Mouse (Mus musculus) heart, postnatal 4 days (tissue): Measurements from ENCODE around the gene Ogfr. TPM values are rescaled to one million over a fixed set of nuclear protein-coding genes. Genes with fewer than 3 reads are reported as not detected.
A peak's percentile ranks its signal among the peaks of the same experiment; 100 is the strongest.

Source experiments
- DNase-seq: peaks from one replicate; pipeline ENCODE4 v3.0.0; 2021
- total RNA-seq, 2 experiments: library from RNA; stranded (reverse); gene quantifications; 2 replicates each; pipeline ENCODE4 v1.2.3; 2021

Gene Ogfr
- total RNA-seq: 10 to 100 TPM; 49.6 to 51.8 TPM

DNA sequence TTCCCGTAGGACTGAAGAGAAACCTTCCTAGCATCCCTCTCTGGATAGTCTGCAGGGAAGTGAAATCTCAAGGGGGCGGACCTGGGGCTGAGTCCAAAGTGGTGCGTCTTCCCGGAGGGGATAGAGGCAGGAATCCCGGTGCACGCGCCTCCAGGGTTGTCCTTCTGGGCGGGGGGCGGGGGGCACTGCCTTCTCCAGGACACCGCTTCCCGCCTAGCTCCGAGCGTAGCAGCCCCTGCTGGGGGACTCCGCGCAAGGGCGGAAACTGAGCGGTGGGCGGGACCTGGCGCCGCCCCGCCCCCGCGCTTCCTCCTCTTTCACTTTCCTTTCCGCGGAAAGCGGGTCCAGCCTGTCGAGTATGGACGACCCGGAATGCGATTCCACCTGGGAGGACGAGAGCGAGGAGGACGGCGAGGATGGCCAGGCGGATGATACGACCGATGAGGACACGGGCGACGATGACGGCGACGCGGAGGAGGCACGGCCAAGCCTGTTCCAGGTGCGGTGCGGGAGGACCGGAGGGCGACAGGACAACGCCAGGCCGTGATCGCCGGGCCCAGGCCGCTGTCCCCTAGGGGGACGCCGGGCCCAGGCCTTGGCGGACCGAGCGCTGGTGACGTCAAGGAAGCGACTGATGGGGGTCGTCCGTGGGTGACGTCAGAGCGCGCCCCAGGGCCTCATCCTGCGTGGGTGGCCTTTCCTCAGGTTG is at the start of gene Ogfr:
Gene Ogfr (plus strand): TSS at position 123 of the 709 bp plus-strand sequence.
- peak; percentile 88 for DNase-seq

DNA sequence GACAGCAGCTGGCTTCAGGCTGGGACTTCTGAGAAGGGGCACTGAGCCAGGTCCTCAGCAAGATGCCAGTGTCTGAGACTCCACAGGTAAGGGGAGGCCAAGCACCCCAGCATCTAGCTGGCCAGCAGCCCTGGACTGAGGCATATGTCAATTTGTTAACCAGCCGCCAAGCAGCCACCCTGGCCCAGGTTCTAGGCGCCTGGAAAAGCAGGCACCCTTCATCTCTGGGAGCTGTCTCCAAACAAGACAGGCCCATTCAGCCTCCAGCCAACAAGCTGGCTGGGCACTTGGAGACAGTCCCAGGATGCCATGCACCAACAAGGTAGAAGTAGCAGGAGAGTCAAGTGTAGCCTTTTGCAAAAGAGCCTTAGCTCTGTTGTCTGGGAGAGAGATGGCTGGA is 45.4 kb upstream of the Ogfr start:
- no peak for DNase-seq

GRCm38 (mm10) chr2:180545046-180545445 is 44.0 kb upstream of the Ogfr start:
- DNase-seq: no peak

DNA sequence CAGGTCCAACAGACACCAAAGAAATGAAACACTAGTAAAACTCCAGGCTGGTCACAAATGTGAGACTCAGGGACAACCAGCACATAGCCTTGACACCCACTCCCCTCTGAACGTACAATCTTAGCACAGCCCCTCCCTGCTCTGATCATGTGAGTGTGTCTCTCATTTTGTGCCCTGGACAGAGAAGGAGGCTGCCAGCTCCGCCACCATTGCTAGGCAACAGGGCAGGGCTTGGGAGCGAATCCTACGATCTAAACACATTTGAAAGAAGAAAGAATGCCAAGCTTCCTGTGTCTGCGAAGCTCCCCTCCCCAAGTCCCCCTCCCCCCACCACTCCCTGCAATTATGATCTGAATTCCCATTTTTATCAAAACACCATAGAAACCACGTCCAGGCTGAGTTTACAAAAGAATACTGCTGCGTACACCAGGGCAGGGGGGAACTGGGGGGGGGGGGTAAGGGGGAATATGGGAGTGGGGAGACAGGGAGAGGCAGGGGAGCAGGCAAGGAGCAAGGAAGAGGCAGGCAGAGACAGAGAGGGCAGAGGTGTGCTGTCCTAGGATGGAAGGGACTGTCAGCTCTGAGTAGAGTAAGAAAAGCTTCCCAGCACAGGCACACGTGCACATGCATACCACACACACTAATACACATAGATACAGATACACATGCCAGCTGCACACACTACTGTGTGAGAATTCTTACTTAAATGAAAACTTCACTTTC is 41.5 kb upstream of the Ogfr start:
- no peak for DNase-seq

DNA sequence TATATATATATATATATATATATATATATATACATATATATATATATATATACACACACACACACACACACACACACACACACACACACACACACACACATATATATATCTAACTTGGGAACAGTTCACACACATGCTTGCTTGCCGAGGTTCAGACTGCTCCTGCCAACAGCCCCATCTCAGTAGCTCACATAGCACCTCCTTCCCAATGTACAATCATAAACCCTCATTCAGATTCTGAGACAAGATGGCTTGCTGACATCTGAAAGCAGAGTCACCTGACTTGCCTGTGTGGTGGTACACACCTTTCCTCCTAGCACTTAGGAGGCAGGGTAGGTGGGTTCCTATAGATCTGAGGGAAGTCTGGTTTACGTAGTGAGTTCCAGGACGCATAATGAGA is 36.7 kb upstream of the Ogfr start:
- no peak for DNase-seq

DNA sequence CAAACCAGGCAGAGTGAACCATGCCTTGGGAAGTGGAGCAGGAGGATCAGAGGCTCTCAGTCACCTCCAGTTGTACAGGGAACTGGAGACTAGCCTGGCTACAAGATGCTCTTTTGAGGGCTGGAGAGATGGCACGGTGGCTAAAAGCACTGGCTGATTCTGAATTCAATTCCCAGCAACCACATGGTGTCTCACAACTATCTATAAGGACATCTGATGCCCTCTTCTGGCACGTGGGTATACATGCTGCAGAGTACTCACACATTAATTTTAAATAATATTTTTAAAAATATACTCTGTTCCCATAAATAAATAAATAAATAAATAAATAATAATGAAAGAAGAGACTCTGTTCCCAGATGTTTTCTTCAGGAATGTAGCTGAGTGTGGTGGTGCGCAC is 33.8 kb upstream of the Ogfr start:
- no peak for DNase-seq

- DNase-seq: no peak
These were observed 32.6 kb upstream of the Ogfr start for GRCm38 (mm10) chr2:180556470-180556869.

DNA sequence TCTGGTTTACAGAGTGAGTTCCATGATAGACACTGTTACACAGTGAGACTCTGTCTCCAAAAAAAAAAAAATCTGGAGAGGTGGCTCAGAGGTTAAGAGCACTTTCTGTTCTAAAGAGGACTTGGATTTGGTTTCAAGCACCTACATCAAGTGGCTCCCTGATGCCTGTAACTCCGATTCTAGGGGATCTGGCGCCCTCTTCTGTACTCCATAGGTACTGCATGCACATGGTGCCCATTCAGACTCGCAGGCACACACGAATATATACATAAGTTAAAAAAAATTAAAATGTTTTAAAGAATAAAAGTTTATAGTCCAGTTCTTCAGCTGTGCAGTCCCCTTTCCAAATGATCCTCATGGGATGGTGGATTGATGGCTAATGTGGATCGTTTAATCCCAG is 28.8 kb upstream of the Ogfr start:
- no peak for DNase-seq

GRCm38 (mm10) chr2:180562146-180562545 is 26.9 kb upstream of the Ogfr start:
- no peak for DNase-seq

- no peak for DNase-seq
These were observed 25.7 kb upstream of the Ogfr start for GRCm38 (mm10) chr2:180563296-180563695.

- DNase-seq: no peak
These were observed 25.2 kb upstream of the Ogfr start for GRCm38 (mm10) chr2:180563841-180564240.

DNA sequence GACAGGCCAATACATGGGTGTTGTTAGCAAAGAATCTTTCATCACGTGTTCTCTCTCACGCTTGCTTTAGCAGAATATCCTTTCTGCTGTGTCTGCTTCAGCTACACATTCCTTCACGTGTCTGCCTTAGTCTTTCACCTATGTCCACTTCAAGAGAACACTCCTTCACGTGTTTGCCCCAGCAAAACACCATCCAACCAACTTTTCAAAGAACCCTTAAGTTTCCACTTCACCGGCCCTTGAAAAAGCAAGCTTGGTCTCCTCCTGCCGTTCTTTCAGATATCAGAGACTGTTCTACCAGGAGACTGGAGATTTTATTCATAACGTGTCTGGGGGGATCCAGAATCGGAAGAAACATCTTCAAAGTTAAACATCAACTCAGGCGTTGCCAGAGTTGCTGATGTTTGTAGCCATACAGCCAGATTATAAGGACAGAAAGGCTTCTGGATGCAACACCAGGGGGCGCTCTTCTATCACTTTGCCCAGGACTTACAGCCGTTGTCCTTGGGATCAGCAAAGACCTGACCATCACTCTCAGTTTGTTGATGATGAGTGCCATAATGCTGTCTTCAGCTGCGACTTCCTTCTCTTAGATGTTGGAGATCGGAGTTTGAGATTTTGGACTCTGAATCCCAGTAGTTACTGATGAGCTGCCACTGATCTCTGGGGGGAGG is 22.7 kb upstream of the Ogfr start:
- DNase-seq: peak; percentile 64

DNA sequence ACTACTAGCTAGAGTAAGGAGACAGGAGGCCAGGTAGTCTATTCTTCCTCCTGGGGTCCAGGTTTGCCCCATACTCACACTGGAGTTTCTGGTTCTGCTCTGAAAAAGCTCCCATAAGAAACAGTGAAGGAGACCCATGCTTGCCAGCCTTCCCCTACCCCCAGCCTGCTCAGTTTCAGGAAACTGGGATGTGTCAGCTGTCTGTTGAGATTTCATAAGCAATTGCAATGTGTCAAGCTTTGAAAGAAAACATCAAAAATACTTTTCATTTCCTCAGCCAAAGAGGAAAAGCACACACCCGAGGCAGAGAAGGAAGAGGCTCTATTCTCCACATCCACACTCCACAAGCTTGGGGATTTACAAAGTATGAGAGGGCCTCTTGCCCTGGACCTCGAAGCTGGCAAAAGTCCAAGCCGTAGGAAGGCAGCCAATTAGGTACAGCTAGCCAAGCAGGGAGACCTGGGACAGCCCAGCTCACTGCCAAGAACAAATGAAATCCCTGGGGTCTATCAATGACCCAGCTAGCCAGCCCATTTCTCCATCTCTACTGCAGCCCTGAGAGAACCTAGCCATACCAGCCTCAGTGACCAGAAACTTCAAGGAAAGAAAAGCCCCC is 19.9 kb upstream of the Ogfr start:
- DNase-seq: peak; percentile 84

DNA sequence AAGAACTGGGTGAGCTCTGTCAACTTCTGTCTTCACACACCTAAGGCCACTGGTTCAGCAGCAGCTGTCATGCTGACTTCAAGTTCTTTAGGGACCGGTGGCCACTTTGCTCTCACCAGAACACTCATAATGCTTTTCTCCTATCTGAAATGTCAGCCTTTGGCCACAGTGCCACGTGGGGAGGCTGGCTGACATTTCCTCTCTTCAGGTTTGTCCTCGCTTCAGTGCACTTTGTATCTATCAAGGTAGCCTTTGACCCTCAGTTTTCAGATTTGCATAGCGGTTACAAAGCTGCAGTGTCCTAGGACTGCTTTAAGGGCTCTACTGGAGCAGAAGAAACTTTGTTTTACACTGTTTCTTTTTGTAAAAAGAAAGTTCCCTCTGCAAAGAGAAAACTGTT is 12.6 kb upstream of the Ogfr start:
- no peak for DNase-seq

GRCm38 (mm10) chr2:180578686-180579085 is 10.4 kb upstream of the Ogfr start:
- peak; percentile 83 for DNase-seq

GRCm38 (mm10) chr2:180581002-180581401 is 8.0 kb upstream of the Ogfr start, which contains the start of gene Mrgbp:
Gene Mrgbp (plus strand): TSS chr2:180581304.
- DNase-seq: peak; percentile 42

DNA sequence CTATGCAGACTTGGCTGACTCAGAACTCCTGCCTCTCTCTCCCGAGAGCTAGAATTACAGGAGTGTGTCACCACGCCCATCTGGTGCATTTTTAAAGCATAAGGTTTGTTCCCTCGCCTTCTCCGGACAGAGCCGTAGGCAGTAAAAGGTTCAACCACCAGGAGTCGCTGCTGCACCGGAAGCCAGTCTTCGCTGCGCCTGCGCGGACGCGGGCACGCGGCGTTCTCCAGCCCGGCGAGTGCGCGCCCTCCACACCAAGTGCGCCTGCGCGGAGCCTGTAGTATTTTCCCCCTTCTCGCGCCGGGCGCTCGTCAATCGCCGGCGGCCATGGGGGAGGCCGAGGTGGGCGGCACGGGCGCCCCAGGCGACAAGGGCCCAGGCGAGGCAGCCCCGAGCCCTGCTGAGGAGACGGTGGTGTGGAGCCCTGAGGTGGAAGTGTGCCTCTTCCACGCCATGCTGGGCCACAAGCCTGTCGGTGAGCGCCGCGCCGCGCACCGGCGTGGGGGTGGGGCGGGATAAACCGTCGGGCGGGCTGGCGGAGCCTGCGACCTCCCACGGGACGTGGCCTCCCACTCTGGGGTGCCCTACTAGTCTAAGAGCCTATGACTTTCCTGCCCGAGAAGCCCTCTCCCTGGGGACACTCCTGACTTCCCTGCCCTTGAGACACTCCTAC is 6.4 kb upstream of the Ogfr start:
- DNase-seq: peak; percentile 99

- DNase-seq: no peak
These were observed 5.9 kb upstream of the Ogfr start for GRCm38 (mm10) chr2:180583154-180583507.

- no peak for DNase-seq
These were observed 316 bp upstream of the Ogfr start for GRCm38 (mm10) chr2:180588736-180589122.

GRCm38 (mm10) chr2:180597490-180597889 is 8.4 kb downstream of the Ogfr start, which contains the start of gene Col9a3:
Gene Col9a3 (plus strand): TSS chr2:180597790.
- DNase-seq: no peak

GRCm38 (mm10) chr2:180598157-180598705 is 9.2 kb downstream of the Ogfr start:
- DNase-seq: no peak

GRCm38 (mm10) chr2:180600569-180601021 is 11.6 kb downstream of the Ogfr start:
- no peak for DNase-seq
